ENCODE assay signal across 8 mouse cellular contexts in genomic region chr3:65975317-65975716, GRCm38 (mm10). TPM values are rescaled to one million over a fixed set of nuclear protein-coding genes. Genes with fewer than 3 reads are reported as not detected.
DNase-seq lines count a peak whose midpoint lies in the region; ATAC-seq and TF ChIP-seq lines count a peak whose summit lies in the region.

No protein-coding gene starts in this region.

- H3K27me3 ChIP-seq in intestine, embryonic 16.5 days (replicated peaks; ENCODE audit: control insufficient read depth, insufficient read depth, low read length) = no peaks in the 10 kb centered on the region
- no peaks in the 10 kb centered on the region for H3K27me3 ChIP-seq in liver, embryonic 14.5 days (ENCODE audit: control insufficient read depth, insufficient read depth, low read length)

- no peak for ATAC-seq in intestine, embryonic 16.5 days
- no peak for ATAC-seq in liver, embryonic 14.5 days (ENCODE audit: insufficient read depth)

- WGBS in intestine, embryonic 16.5 days = 5% methylated on average over 5 of the region's 5 CpGs
- WGBS in liver, embryonic 14.5 days (ENCODE audit: insufficient replicate concordance) = 2% methylated on average over 5 of the region's 5 CpGs

- no peak for TF ChIP-seq CTCF in cortical plate, adult 2 months (IDR thresholded peaks at IDR 0.05; ENCODE audit: extremely low read depth, insufficient read depth, low read length)
- TF ChIP-seq CTCF in liver, embryonic 14.5 days (IDR thresholded peaks at IDR 0.05; ENCODE audit: low read depth) = no peak

- peak overlapping the region; percentile 67; the same call in 1 of the 2 replicates for H3K27ac ChIP-seq in cortical plate, adult 2 months (ENCODE audit: insufficient read depth, low read length)
- peak overlapping the region; percentile 100 for H3K27ac ChIP-seq in intestine, embryonic 16.5 days (ENCODE audit: low read length)
- peak overlapping the region; percentile 84 for H3K27ac ChIP-seq in liver, embryonic 14.5 days

- TF ChIP-seq POLR2A in cortical plate, adult 2 months (IDR thresholded peaks at IDR 0.05; ENCODE audit: extremely low read depth, insufficient read depth, low read length) = no peak

- H3K36me3 ChIP-seq in intestine, embryonic 16.5 days (ENCODE audit: control insufficient read depth, insufficient read depth, low read length) = no peaks in the 10 kb centered on the region
- no peaks in the 10 kb centered on the region for H3K36me3 ChIP-seq in liver, embryonic 14.5 days (replicated peaks; ENCODE audit: control insufficient read depth, insufficient read depth, low read depth)

- H3K4me1 ChIP-seq in cortical plate, adult 2 months (ENCODE audit: control insufficient read depth, insufficient read depth, low read length) = no peaks in the 10 kb centered on the region
- H3K4me1 ChIP-seq in intestine, embryonic 16.5 days (ENCODE audit: control insufficient read depth, insufficient read depth, low read length) = 0 out of 2 replicates have a peak, but pooled peaks cover 3% of the 10 kb centered on the region
- H3K4me1 ChIP-seq in liver, embryonic 14.5 days (replicated peaks; ENCODE audit: control insufficient read depth in 2 of 2, insufficient read depth in 2 of 2, low read length in 1 of 2) = peaks cover 12 to 16% of the 10 kb centered on the region in 2 experiments

- peak; percentile 8 to 31 for DNase-seq in spleen, adult 18-20 months
- DNase-seq in spleen, adult 12 weeks (ENCODE audit: low spot score) = no peak
- DNase-seq in heart, adult 18-20 months = peak; percentile 60 to 68
- DNase-seq in liver, embryonic 14.5 days (ENCODE audit: low read depth in 3 of 3, low spot score in 3 of 3) = no peak
- DNase-seq in naive thymus-derived CD4-positive, alpha-beta T cell, adult 2 months (ENCODE audit: low read depth) = peak; percentile 75
- no peak for DNase-seq in urinary bladder, postnatal 4 days (ENCODE audit: low spot score in 2 of 2)

- peak overlapping the region; percentile 62 for H3K9ac ChIP-seq in intestine, embryonic 16.5 days (ENCODE audit: low read depth, low read length)
- peak overlapping the region; percentile 82 for H3K9ac ChIP-seq in liver, embryonic 14.5 days (replicated peaks)

- H3K4me3 ChIP-seq in cortical plate, adult 2 months (ENCODE audit: insufficient read depth, low read length) = no peak overlapping the region; the same call in 1 of the 2 replicates
- H3K4me3 ChIP-seq in intestine, embryonic 16.5 days (ENCODE audit: low read length) = peak overlapping the region; percentile 71
- peak overlapping the region in 1 of 2 experiments; percentile 67; a peak in 2 of 4 replicates for H3K4me3 ChIP-seq in liver, embryonic 14.5 days (ENCODE audit: insufficient read depth in 1 of 2, low read depth in 2 of 2, low read length in 2 of 2)

- H3K9me3 ChIP-seq in intestine, embryonic 16.5 days (ENCODE audit: control insufficient read depth, low read length) = no peaks in the 10 kb centered on the region
- H3K9me3 ChIP-seq in liver, embryonic 14.5 days (ENCODE audit: control insufficient read depth, low read length) = no peaks in the 10 kb centered on the region

- no peak for TF ChIP-seq EP300 in liver, embryonic 14.5 days (IDR thresholded peaks at IDR 0.05; ENCODE audit: low read depth)

- peak overlapping the region; percentile 61 for H3K4me2 ChIP-seq in intestine, embryonic 16.5 days (ENCODE audit: low read depth, low read length)
- peak overlapping the region; percentile 90 for H3K4me2 ChIP-seq in liver, embryonic 14.5 days (ENCODE audit: low read depth)

RNA-seq across cellular contexts. Expression of gene Ccnl1, which starts 17.3 kb away (rescaled TPM):
- polyA plus RNA-seq in cortical plate, adult 2 months (2012; rRNA removed) = 65.2 and 67.2 TPM in 2 replicates
- total RNA-seq in heart, adult 18-20 months (2021) = 10 to 100 TPM; 14.7 to 20.8 TPM
- polyA plus RNA-seq in intestine, embryonic 16.5 days (2015; fragmentation: Nextera tagmentation; extraction: Ambion mirVana) = 81.6 and 82.4 TPM in 2 replicates
- 29.9 and 45.9 TPM in 2 replicates for polyA plus RNA-seq in liver, embryonic 14.5 days (2012; rRNA removed)
- 41.6 and 44.2 TPM in 2 replicates for polyA plus RNA-seq in liver, embryonic 14.5 days (2014; fragmentation: Nextera tagmentation; extraction: Ambion mirVana)

Comparison
In these comparisons a context has a peak if more than half of its experiments do, and no peak if none do; other contexts are left out.
1. DNase-seq: peak in spleen, adult 18-20 months (2 of 2), heart, adult 18-20 months (2 of 2) and naive thymus-derived CD4-positive, alpha-beta T cell, adult 2 months (single experiment); none in spleen, adult 12 weeks (single experiment), liver, embryonic 14.5 days (0 of 3) and urinary bladder, postnatal 4 days (0 of 2).
2. Peak in every context shown above with its lines, with median percentiles within 50 percentile points of each other: H3K27ac ChIP-seq.